Mouse (Mus musculus): ENCODE measurements around the gene Noxa1. TPM values are rescaled to one million over a fixed set of nuclear protein-coding genes. Genes with fewer than 3 reads are reported as not detected.
A peak's percentile ranks its signal among the peaks of the same experiment; 100 is the strongest.

The Noxa1 gene
- total RNA-seq (2021): not detected

GRCm38 (mm10) chr2:25095109-25095850, at the start of gene Noxa1:
TSS of gene Noxa1 (minus strand) at chr2:25095149.
- intact Hi-C loops (cut with DNase I): loop anchor here (5.0 kb wide), 1 partner anchor 87 kb away; the partner anchor contains the start of gene Nrarp
- no peak for DNase-seq (ENCODE audit: low spot score in 2 of 2)

GRCm38 (mm10) chr2:25141921-25142320, 47.0 kb upstream of the Noxa1 start:
- DNase-seq (ENCODE audit: low spot score in 2 of 2): no peak
- intact Hi-C loops (cut with DNase I): no loop called here

- no peak for DNase-seq (ENCODE audit: low spot score in 2 of 2)
- intact Hi-C loops (cut with DNase I): no loop called here
Observed at GRCm38 (mm10) chr2:25141185-25141584, 46.2 kb upstream of the Noxa1 start.

GRCm38 (mm10) chr2:25137832-25138231, 42.9 kb upstream of the Noxa1 start:
- DNase-seq (ENCODE audit: low spot score in 2 of 2): no peak
- intact Hi-C loops (cut with DNase I): no loop called here

GRCm38 (mm10) chr2:25131601-25132000, 36.7 kb upstream of the Noxa1 start:
- intact Hi-C loops (cut with DNase I): no loop called here

GRCm38 (mm10) chr2:25128072-25128471, 33.1 kb upstream of the Noxa1 start:
- DNase-seq (ENCODE audit: low spot score in 2 of 2): no peak
- intact Hi-C loops (cut with DNase I): no loop called here

More at GRCm38 (mm10) chr2:25131601-25132000, 36.7 kb upstream of the Noxa1 start:
- DNase-seq (ENCODE audit: low spot score in 2 of 2): no peak

GRCm38 (mm10) chr2:25127206-25127605, 32.3 kb upstream of the Noxa1 start:
- DNase-seq (ENCODE audit: low spot score in 2 of 2): peak in 1 of 2 experiments; percentile 24
- intact Hi-C loops (cut with DNase I): no loop called here

GRCm38 (mm10) chr2:25126011-25127010, 31.4 kb upstream of the Noxa1 start:
- no peak for DNase-seq (ENCODE audit: low spot score in 2 of 2)
- intact Hi-C loops (cut with DNase I): no loop called here

GRCm38 (mm10) chr2:25125146-25125545, 30.2 kb upstream of the Noxa1 start:
- no peak for DNase-seq (ENCODE audit: low spot score in 2 of 2)
- intact Hi-C loops (cut with DNase I): no loop called here

GRCm38 (mm10) chr2:25124411-25124810, 29.5 kb upstream of the Noxa1 start:
- intact Hi-C loops (cut with DNase I): no loop called here
- no peak for DNase-seq (ENCODE audit: low spot score in 2 of 2)

GRCm38 (mm10) chr2:25123527-25123926, 28.6 kb upstream of the Noxa1 start:
- intact Hi-C loops (cut with DNase I): no loop called here
- DNase-seq (ENCODE audit: low spot score in 2 of 2): no peak

GRCm38 (mm10) chr2:25122666-25123065, 27.7 kb upstream of the Noxa1 start:
- no peak for DNase-seq (ENCODE audit: low spot score in 2 of 2)
- intact Hi-C loops (cut with DNase I): no loop called here

- no peak for DNase-seq (ENCODE audit: low spot score in 2 of 2)
- intact Hi-C loops (cut with DNase I): no loop called here
Observed at GRCm38 (mm10) chr2:25120963-25121362, 26.0 kb upstream of the Noxa1 start.

- intact Hi-C loops (cut with DNase I): no loop called here
- no peak for DNase-seq (ENCODE audit: low spot score in 2 of 2)
Observed at GRCm38 (mm10) chr2:25115442-25115841, 20.5 kb upstream of the Noxa1 start.

GRCm38 (mm10) chr2:25114308-25114707, 19.4 kb upstream of the Noxa1 start:
- DNase-seq (ENCODE audit: low spot score in 2 of 2): no peak
- intact Hi-C loops (cut with DNase I): no loop called here

- DNase-seq (ENCODE audit: low spot score in 2 of 2): no peak
- intact Hi-C loops (cut with DNase I): no loop called here
Observed at GRCm38 (mm10) chr2:25111184-25111791, 16.3 kb upstream of the Noxa1 start.

- DNase-seq (ENCODE audit: low spot score in 2 of 2): no peak
- intact Hi-C loops (cut with DNase I): no loop called here
Observed at GRCm38 (mm10) chr2:25110505-25111183, 15.7 kb upstream of the Noxa1 start.

GRCm38 (mm10) chr2:25109487-25109886, 14.5 kb upstream of the Noxa1 start:
- intact Hi-C loops (cut with DNase I): no loop called here
- DNase-seq (ENCODE audit: low spot score in 2 of 2): no peak

- no peak for DNase-seq (ENCODE audit: low spot score in 2 of 2)
- intact Hi-C loops (cut with DNase I): no loop called here
Observed at GRCm38 (mm10) chr2:25106045-25106444, 11.1 kb upstream of the Noxa1 start.

GRCm38 (mm10) chr2:25104122-25104521, 9.2 kb upstream of the Noxa1 start:
- no peak for DNase-seq (ENCODE audit: low spot score in 2 of 2)
- intact Hi-C loops (cut with DNase I): no loop called here

Measured in left cerebral cortex, postnatal 36 days (tissue).